Mouse (Mus musculus) splenic B cell, adult 2 months (primary cell): ENCODE measurements at regions not wholly inside any gene's neighbourhood (a gene's known extent, or its start where the extent isn't known, plus 50 kb on each side); places are given as distances from the start of the nearest gene placed in this dataset.

Experiments used
- DNase-seq: peaks from one replicate; pipeline ENCODE4 v3.0.0-alpha.2; 2011; ENCODE audit warnings: low read depth, low spot score
- H3K27me3 ChIP-seq: 2 replicates; pipeline ENCODE4 v1.6.1; 2012; ENCODE audit warnings: mild to moderate bottlenecking, low read length, moderate library complexity, mixed read lengths; ENCODE audit not compliant: control insufficient read depth, poor library complexity, insufficient read depth, severe bottlenecking
- H3K36me3 ChIP-seq: 2 replicates; pipeline ENCODE4 v1.6.1; 2012; ENCODE audit warnings: mild to moderate bottlenecking, low read length, moderate library complexity, mixed read lengths; ENCODE audit not compliant: control insufficient read depth, poor library complexity, insufficient read depth, severe bottlenecking

DNA sequence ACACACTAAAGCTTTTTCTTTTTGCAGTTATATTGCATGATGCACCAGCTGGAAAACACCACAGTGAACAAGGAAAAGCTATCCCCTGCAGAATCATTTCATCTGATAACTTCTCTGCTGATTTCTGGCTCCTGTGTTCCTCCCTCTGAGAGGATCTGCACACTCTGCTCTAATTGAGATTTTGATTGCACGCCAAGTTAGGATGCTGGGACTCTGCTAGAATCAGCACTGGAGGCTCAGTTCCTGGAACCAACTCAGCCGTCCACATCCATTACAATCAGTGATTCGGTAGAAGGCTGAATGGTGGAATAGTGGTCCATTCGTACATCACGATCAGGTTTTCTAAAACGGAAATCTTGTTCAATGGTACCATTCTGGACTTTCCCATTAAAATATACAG, 434.1 kb downstream of the Tox3 start:
- no peaks in the 10 kb centered on the region for H3K36me3 ChIP-seq
- H3K27me3 ChIP-seq, result no peaks in the 10 kb centered on the region
- DNase-seq, result no peak

DNA sequence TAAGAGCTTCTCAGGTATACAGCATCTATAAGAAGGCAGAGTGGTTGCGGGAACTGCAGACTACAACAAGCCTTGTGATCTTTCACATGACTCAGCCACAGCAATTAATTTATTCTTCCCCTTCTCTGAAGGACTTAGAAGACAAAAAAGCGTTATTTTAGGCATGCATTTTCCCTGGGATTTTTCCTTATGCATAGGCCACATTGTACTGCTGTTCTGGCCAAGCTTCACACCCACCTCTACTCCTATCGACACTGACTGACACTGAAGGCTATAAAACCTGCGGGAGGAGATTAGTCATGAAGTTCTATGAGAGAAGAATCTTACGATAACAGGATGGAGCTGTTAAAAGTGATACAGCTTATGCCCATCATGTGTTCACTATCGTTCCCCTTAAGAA, 441.9 kb downstream of the Tox3 start:
- no peak for DNase-seq
- no peaks in the 10 kb centered on the region for H3K36me3 ChIP-seq
- H3K27me3 ChIP-seq, result no peaks in the 10 kb centered on the region

DNA sequence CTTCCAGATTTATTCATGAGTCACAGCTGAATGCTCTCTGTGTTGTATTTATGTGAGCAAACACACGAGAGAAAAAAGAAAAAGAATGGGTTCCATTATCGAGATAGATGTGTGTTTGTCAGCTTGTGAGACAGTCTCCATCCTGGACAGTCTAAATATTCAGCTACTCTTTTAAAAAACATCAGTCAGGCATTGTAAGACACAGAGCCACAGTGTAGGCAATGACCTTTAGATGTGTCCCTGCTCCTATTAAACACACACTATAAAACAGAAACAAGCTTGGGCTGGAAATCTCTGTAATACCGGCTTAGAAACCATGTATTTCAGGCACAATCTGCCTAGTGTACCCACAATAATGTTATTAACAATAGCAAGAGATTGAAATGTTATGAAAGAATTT, 442.6 kb downstream of the Tox3 start:
- Histone ChIP-seq H3K36me3 (no peaks in the 10 kb centered on the region), H3K27me3 (no peaks in the 10 kb centered on the region)
- DNase-seq, result no peak

- no peaks in the 10 kb centered on the region for H3K36me3 ChIP-seq
- H3K27me3 ChIP-seq, result no peaks in the 10 kb centered on the region
- no peak for DNase-seq
These were observed 444.8 kb downstream of the Tox3 start for GRCm38 (mm10) chr8:89903346-89903745.

DNA sequence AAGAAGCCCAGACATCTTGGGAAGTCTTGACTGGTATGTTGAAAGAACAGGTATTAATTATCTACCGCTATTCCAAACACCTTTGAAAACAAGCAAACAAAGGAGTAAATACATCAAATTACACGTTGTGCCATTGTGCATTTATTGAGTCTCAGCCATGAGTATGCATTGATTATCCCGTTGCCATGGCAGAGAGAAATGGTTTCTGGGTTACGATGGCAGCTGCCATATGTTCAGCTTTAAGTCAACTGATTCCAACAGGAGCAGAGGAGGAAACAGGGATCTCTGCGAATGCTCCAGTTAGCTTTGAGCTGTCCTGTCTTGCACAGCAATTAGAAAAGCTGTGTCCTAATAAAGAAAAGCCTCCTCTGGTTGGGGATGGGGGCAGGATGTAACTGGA, 475.4 kb downstream of the Tox3 start:
- no peak for DNase-seq
- Histone ChIP-seq H3K36me3 (no peaks in the 10 kb centered on the region), H3K27me3 (no peaks in the 10 kb centered on the region)

GRCm38 (mm10) chr8:89871966-89872365, 476.2 kb downstream of the Tox3 start:
- Histone ChIP-seq H3K36me3 (no peaks in the 10 kb centered on the region), H3K27me3 (no peaks in the 10 kb centered on the region)
- DNase-seq, result no peak

- DNase-seq, result no peak
- no peaks in the 10 kb centered on the region for H3K36me3 ChIP-seq
- no peaks in the 10 kb centered on the region for H3K27me3 ChIP-seq
These were observed 488.3 kb downstream of the Tox3 start for GRCm38 (mm10) chr8:89859813-89860212.

- no peaks in the 10 kb centered on the region for H3K27me3 ChIP-seq
- H3K36me3 ChIP-seq, result no peaks in the 10 kb centered on the region
- DNase-seq, result no peak
These were observed 489.3 kb downstream of the Tox3 start for GRCm38 (mm10) chr8:89858706-89859385.

DNA sequence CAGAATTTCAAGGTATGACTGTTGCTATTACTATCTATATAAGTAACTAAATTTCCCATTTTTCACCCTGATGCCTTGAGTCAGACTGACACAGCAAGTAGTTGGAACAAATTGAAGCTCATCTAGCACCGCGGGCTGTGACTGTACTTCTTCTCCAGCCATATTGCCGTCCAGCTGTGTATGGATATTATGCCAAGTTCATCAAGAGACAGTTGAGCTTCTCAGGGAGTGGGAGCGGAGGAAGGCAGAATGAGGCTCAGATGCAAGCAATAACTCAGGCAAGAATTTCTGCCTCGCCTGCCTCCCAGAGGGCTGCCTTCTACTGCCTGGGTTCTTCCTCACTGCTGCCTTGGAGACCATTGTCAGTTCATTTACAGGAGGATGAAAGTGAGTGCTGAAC, 492.6 kb downstream of the Tox3 start:
- DNase-seq, result no peak
- Histone ChIP-seq H3K27me3 (no peaks in the 10 kb centered on the region), H3K36me3 (no peaks in the 10 kb centered on the region)

DNA sequence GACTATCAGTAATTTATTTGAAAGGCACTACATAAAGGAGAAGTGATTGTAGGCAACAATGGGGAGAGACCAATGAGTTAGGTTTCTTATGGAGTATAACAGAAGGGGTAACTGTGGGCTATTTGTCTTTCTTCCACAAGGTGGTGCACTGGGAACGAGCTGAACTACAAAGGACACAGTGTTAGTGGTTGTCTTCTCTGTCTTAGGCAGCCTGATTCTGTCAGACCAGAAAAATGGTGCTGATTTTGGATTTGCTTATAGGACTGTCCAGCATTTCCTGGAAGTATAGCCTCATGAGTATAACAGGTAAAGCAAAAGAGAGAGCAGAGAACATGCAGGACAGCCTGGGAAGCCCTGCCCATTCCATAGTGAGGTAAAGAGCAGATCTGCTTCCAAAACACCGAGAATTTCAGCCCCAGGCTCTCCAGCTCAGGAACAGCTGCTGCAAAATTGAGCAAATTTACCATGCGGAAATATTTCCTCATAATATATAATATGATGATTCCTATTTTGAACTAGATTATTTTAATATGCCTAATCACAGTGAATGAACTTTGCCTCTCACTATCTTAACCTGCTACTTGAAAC, 497.8 kb downstream of the Tox3 start:
- H3K27me3 ChIP-seq, result no peaks in the 10 kb centered on the region
- no peaks in the 10 kb centered on the region for H3K36me3 ChIP-seq
- DNase-seq, result no peak

- no peak for DNase-seq
- Histone ChIP-seq H3K27me3 (no peaks in the 10 kb centered on the region), H3K36me3 (no peaks in the 10 kb centered on the region)
These were observed 498.5 kb downstream of the Tox3 start for GRCm38 (mm10) chr8:89849416-89850208.

GRCm38 (mm10) chr8:89838494-89838893, 509.6 kb downstream of the Tox3 start:
- H3K27me3 ChIP-seq, result no peaks in the 10 kb centered on the region
- DNase-seq, result no peak
- no peaks in the 10 kb centered on the region for H3K36me3 ChIP-seq

DNA sequence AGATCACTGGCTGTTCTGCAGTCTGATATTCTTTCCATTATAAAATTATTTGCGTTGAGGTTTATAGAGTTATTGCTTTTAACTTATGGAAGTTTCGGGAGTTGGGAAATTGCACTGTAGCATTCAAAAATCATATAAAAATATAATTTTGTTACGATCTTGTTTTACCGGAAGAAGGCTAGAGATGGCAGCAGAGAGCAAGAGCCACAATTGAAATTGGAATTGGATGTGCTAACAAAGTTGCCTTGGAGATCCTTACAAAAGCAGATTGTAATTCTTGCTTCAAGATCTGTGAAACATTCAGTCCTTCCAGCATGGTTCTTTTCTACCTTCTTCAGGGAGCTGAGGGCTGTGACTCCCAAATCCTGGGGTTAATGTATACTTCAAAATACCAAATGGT, 514.4 kb downstream of the Tox3 start:
- Histone ChIP-seq H3K36me3 (no peaks in the 10 kb centered on the region), H3K27me3 (no peaks in the 10 kb centered on the region)
- no peak for DNase-seq

DNA sequence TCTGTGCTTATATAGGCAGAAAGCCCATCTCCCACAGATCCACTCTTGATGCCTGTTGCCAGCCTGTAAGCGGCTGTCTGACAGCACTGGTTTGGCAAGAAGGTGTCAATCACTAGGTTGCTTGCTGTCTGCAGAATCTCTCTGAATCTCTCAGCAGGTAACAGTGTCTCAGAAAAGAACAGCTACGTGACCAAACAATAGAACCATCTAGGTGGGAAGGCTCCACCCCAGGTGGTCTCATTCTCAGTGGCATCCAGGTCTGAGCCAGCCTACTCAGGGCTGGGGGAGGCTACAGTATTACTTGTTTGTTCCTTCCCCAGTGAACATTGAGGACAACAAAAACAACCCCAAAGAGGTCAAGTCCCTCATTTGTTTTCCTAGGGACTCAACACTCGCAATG, 523.6 kb downstream of the Tox3 start:
- no peak for DNase-seq
- Histone ChIP-seq H3K27me3 (no peaks in the 10 kb centered on the region), H3K36me3 (no peaks in the 10 kb centered on the region)

DNA sequence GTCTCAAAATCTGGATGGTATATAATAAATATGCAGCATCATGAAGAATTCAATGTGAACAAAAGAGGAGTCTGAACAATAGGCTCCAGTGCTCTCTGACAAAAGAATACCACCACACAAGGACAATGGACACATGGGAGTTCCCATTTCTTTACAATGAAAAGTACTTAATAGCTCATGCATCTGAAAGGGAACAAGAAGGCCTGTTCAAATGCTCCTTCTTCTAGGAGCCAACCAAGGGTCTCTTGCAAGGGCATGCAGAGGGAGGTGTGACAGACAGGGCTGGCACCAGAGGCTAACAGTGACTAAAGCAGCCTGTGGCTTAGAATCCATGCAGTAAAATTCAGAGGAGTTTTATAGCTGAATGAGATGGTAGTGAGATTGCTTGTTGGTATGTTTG, 524.5 kb downstream of the Tox3 start:
- H3K27me3 ChIP-seq, result no peaks in the 10 kb centered on the region
- no peaks in the 10 kb centered on the region for H3K36me3 ChIP-seq
- no peak for DNase-seq
